Mouse (Mus musculus) MEL (cell line): Measurements from ENCODE around the gene Arglu1. TPM values are rescaled to one million over a fixed set of nuclear protein-coding genes. Genes with fewer than 3 reads are reported as not detected.

Experiments
- DNase-seq: peaks from one replicate; pipeline ENCODE4 v3.0.0; 2011; ENCODE audit warnings: low read depth, low spot score
- H3K27ac ChIP-seq: 2 replicates; pipeline ENCODE4 v1.5.1; 2012; ENCODE audit warnings: low read depth, mild to moderate bottlenecking, control low read depth, low read length, moderate library complexity; ENCODE audit not compliant: control insufficient read depth
- H3K27me3 ChIP-seq, 2 experiments: fragments of 150-350 bp in 1 of 2; sonication (generic) in 1 of 2; 2 replicates each; pipeline ENCODE4 v1.6.1; 2012; ENCODE audit warnings: low read length in 2 of 2, mild to moderate bottlenecking in 2 of 2, improper control_type of control experiment in 1 of 2, moderate library complexity in 1 of 2; ENCODE audit not compliant: insufficient read depth in 2 of 2, control insufficient read depth in 1 of 2
- H3K36me3 ChIP-seq, 2 experiments: 2 replicates each; pipeline ENCODE4 v1.6.1; 2012 to 2014; ENCODE audit warnings: low read length in 2 of 2, improper control_type of control experiment in 1 of 2, inconsistent platforms in 1 of 2, mild to moderate bottlenecking in 1 of 2; ENCODE audit not compliant: insufficient read depth in 2 of 2, control insufficient read depth in 1 of 2
- H3K4me1 ChIP-seq, 2 experiments: fragments of 150-350 bp in 1 of 2; sonication (generic) in 1 of 2; 2 replicates each; pipeline ENCODE4 v1.6.1; 2012; ENCODE audit warnings: low read length in 2 of 2, improper control_type of control experiment in 1 of 2, mild to moderate bottlenecking in 1 of 2; ENCODE audit not compliant: insufficient read depth in 2 of 2, control insufficient read depth in 1 of 2
- H3K4me3 ChIP-seq, 2 experiments: fragments of 150-350 bp in 1 of 2; sonication (generic) in 1 of 2; 2 replicates each; pipeline ENCODE4 v1.5.1; 2012; ENCODE audit warnings: low read depth in 2 of 2, low read length in 2 of 2, mild to moderate bottlenecking in 2 of 2, moderate library complexity in 2 of 2, control low read depth in 1 of 2, improper control_type of control experiment in 1 of 2; ENCODE audit not compliant: control insufficient read depth in 1 of 2, insufficient read depth in 1 of 2
- H3K79me2 ChIP-seq: 2 replicates; pipeline ENCODE4 v1.6.1; 2012; ENCODE audit warnings: mild to moderate bottlenecking, low read length, moderate library complexity; ENCODE audit not compliant: control insufficient read depth, poor library complexity, insufficient read depth
- H3K9ac ChIP-seq: 2 replicates; pipeline ENCODE4 v1.6.1; 2012; ENCODE audit warnings: low read depth, mild to moderate bottlenecking, control low read depth, low read length, moderate library complexity; ENCODE audit not compliant: control insufficient read depth, poor library complexity, severe bottlenecking
- H3K9me3 ChIP-seq: fragments of 150-350 bp; sonication (generic); replicated peaks from 2 replicates; pipeline ENCODE4 v1.6.1; 2012; ENCODE audit warnings: mild to moderate bottlenecking, low read length, improper control_type of control experiment, moderate library complexity; ENCODE audit not compliant: insufficient read depth
- CHD1 ChIP-seq: IDR thresholded peaks from 2 replicates; pipeline ENCODE4 v1.6.1; 2012; ENCODE audit warnings: low read depth, mild to moderate bottlenecking, inconsistent platforms, low read length, improper control_type of control experiment
- CHD2 ChIP-seq: IDR thresholded peaks from 2 replicates; pipeline ENCODE4 v1.6.1; 2011; ENCODE audit warnings: low read length, improper control_type of control experiment
- CTCF ChIP-seq, 3 experiments: IDR thresholded peaks in 2 of 3; conservative IDR thresholded peaks in 1 of 3; 2 replicates each; pipeline ENCODE4 v1.5.1; 2011 to 2012; ENCODE audit warnings: low read length in 3 of 3, low read depth in 2 of 3, mild to moderate bottlenecking in 2 of 3, improper control_type of control experiment in 1 of 3, inconsistent platforms in 1 of 3, mixed read lengths in 1 of 3, moderate library complexity in 1 of 3; ENCODE audit not compliant: control insufficient read depth in 1 of 3, insufficient read depth in 1 of 3, poor library complexity in 1 of 3, severe bottlenecking in 1 of 3
- E2F4 ChIP-seq: IDR thresholded peaks from 2 replicates; pipeline ENCODE4 v1.6.1; 2011; ENCODE audit warnings: low read depth, low read length, improper control_type of control experiment, borderline replicate concordance
- ELF1 ChIP-seq: IDR thresholded peaks from 2 replicates; pipeline ENCODE4 v1.6.1; 2014; ENCODE audit warnings: low read depth, mild to moderate bottlenecking, inconsistent platforms, low read length, improper control_type of control experiment, moderate library complexity
- EP300 ChIP-seq, 2 experiments: IDR thresholded peaks; 2 replicates each; pipeline ENCODE4 v1.6.1; 2011; ENCODE audit warnings: improper control_type of control experiment in 2 of 2, low read length in 2 of 2, low read depth in 1 of 2, mild to moderate bottlenecking in 1 of 2
- ETS1 ChIP-seq: IDR thresholded peaks from 2 replicates; pipeline ENCODE4 v1.6.1; 2012; ENCODE audit warnings: low read depth, mild to moderate bottlenecking, inconsistent platforms, low read length, improper control_type of control experiment, moderate library complexity
- GABPA ChIP-seq: IDR thresholded peaks from 2 replicates; pipeline ENCODE4 v1.6.1; 2012; ENCODE audit warnings: low read depth, mild to moderate bottlenecking, inconsistent platforms, low read length, improper control_type of control experiment, moderate library complexity
- HCFC1 ChIP-seq: IDR thresholded peaks from 2 replicates; pipeline ENCODE4 v1.6.1; 2012; ENCODE audit warnings: low read depth, mild to moderate bottlenecking, inconsistent platforms, low read length, improper control_type of control experiment, moderate library complexity
- JUND ChIP-seq: IDR thresholded peaks from 2 replicates; pipeline ENCODE4 v1.6.1; 2011; ENCODE audit warnings: low read depth, mild to moderate bottlenecking, improper control_type of control experiment, low read length
- KAT2A ChIP-seq: conservative IDR thresholded peaks from 2 replicates; pipeline ENCODE4 v1.6.1; 2012; ENCODE audit warnings: low read depth, low read length, improper control_type of control experiment, inconsistent platforms
- MAFK ChIP-seq: IDR thresholded peaks from 2 replicates; pipeline ENCODE4 v1.6.1; 2011; ENCODE audit warnings: low read depth, mild to moderate bottlenecking, low read length, improper control_type of control experiment, borderline replicate concordance
- MAX ChIP-seq: IDR thresholded peaks from 2 replicates; pipeline ENCODE4 v1.6.1; 2011; ENCODE audit warnings: low read length, improper control_type of control experiment
- MAZ ChIP-seq: IDR thresholded peaks from 2 replicates; pipeline ENCODE4 v1.6.1; 2012; ENCODE audit warnings: low read depth, mild to moderate bottlenecking, inconsistent platforms, low read length, improper control_type of control experiment
- MEF2A ChIP-seq: IDR thresholded peaks from 2 replicates; pipeline ENCODE4 v1.6.1; 2014; ENCODE audit warnings: low read depth, mild to moderate bottlenecking, inconsistent platforms, low read length, improper control_type of control experiment; ENCODE audit not compliant: poor library complexity, insufficient replicate concordance, severe bottlenecking; ENCODE audit errors: extremely low read depth
- MXI1 ChIP-seq: IDR thresholded peaks from 2 replicates; pipeline ENCODE4 v1.6.1; 2011; ENCODE audit warnings: mild to moderate bottlenecking, low read depth, low read length, improper control_type of control experiment
- MYB ChIP-seq: IDR thresholded peaks from 2 replicates; pipeline ENCODE4 v1.6.1; 2011; ENCODE audit warnings: mild to moderate bottlenecking, low read depth, low read length, improper control_type of control experiment
- NELFE ChIP-seq: IDR thresholded peaks from 2 replicates; pipeline ENCODE4 v1.6.1; 2011; ENCODE audit warnings: low read depth, low read length, improper control_type of control experiment
- NRF1 ChIP-seq: IDR thresholded peaks from 2 replicates; pipeline ENCODE4 v1.6.1; 2014; ENCODE audit warnings: low read depth, mild to moderate bottlenecking, inconsistent platforms, low read length, improper control_type of control experiment, moderate library complexity; ENCODE audit not compliant: poor library complexity, insufficient read depth, severe bottlenecking
- POLR2A ChIP-seq, 2 experiments: IDR thresholded peaks; 2 replicates each; pipeline ENCODE4 v1.6.1; 2011 to 2012; ENCODE audit warnings: low read length in 2 of 2, mild to moderate bottlenecking in 2 of 2, control low read depth in 1 of 2, improper control_type of control experiment in 1 of 2, low read depth in 1 of 2, moderate library complexity in 1 of 2; ENCODE audit not compliant: control insufficient read depth in 1 of 2, insufficient read depth in 1 of 2, poor library complexity in 1 of 2
- POLR2AphosphoS2 ChIP-seq: IDR thresholded peaks from 2 replicates; pipeline ENCODE4 v1.6.1; 2011; ENCODE audit warnings: low read length, improper control_type of control experiment
- POLR2AphosphoS5 ChIP-seq: IDR thresholded peaks from 2 replicates; pipeline ENCODE4 v1.6.1; 2012; ENCODE audit warnings: low read depth, borderline replicate concordance, mild to moderate bottlenecking, inconsistent platforms, low read length, moderate library complexity, mixed read lengths
- RAD21 ChIP-seq: IDR thresholded peaks from 2 replicates; pipeline ENCODE4 v1.6.1; 2011; ENCODE audit warnings: mild to moderate bottlenecking, low read depth, low read length, improper control_type of control experiment
- RCOR1 ChIP-seq: IDR thresholded peaks from 2 replicates; pipeline ENCODE4 v1.6.1; 2012; ENCODE audit warnings: low read depth, mild to moderate bottlenecking, inconsistent platforms, low read length, improper control_type of control experiment
- SIN3A ChIP-seq: IDR thresholded peaks from 2 replicates; pipeline ENCODE4 v1.6.1; 2012; ENCODE audit warnings: low read length, improper control_type of control experiment, inconsistent platforms
- SMC3 ChIP-seq: IDR thresholded peaks from 2 replicates; pipeline ENCODE4 v1.6.1; 2011; ENCODE audit warnings: low read depth, low read length, improper control_type of control experiment
- TBP ChIP-seq: IDR thresholded peaks from 2 replicates; pipeline ENCODE4 v1.8.0; 2011; ENCODE audit warnings: low read depth, low read length, improper control_type of control experiment
- TCF12 ChIP-seq: IDR thresholded peaks from 2 replicates; pipeline ENCODE4 v1.6.1; 2014; ENCODE audit warnings: low read depth, mild to moderate bottlenecking, inconsistent platforms, low read length, improper control_type of control experiment, moderate library complexity
- UBTF ChIP-seq: IDR thresholded peaks from 2 replicates; pipeline ENCODE4 v1.6.1; 2012; ENCODE audit warnings: low read depth, mild to moderate bottlenecking, inconsistent platforms, low read length, improper control_type of control experiment, moderate library complexity, borderline replicate concordance; ENCODE audit not compliant: insufficient read depth
- ZC3H11A ChIP-seq: IDR thresholded peaks from 2 replicates; pipeline ENCODE4 v1.6.1; 2012; ENCODE audit warnings: low read depth, mild to moderate bottlenecking, inconsistent platforms, low read length, improper control_type of control experiment
- ZKSCAN1 ChIP-seq: IDR thresholded peaks from 2 replicates; pipeline ENCODE4 v1.6.1; 2012; ENCODE audit warnings: low read depth, mild to moderate bottlenecking, inconsistent platforms, low read length, improper control_type of control experiment, moderate library complexity
- ZMIZ1 ChIP-seq: IDR thresholded peaks from 2 replicates; pipeline ENCODE4 v1.6.1; 2012; ENCODE audit warnings: low read depth, mild to moderate bottlenecking, inconsistent platforms, low read length, improper control_type of control experiment, moderate library complexity
- ZNF384 ChIP-seq: IDR thresholded peaks from 2 replicates; pipeline ENCODE4 v1.6.1; 2012; ENCODE audit warnings: low read depth, mild to moderate bottlenecking, inconsistent platforms, low read length, improper control_type of control experiment
- polyA plus RNA-seq, 2 experiments: library from polyadenylated mRNA; stranded (reverse) in 1 of 2; unstranded in 1 of 2; fragments of >175 nt in 1 of 2; fragments of >200 nt in 1 of 2; gene quantifications; 2 replicates each; pipeline versions ENCODE4 v1.2.1 to v1.2.4; 2012; ENCODE audit warnings: low replicate concordance in 2 of 2, low read depth in 1 of 2; ENCODE audit not compliant: insufficient read length in 2 of 2, insufficient read depth in 1 of 2, missing spikeins in 1 of 2
- total RNA-seq: library from RNA; depleted of rRNA; stranded (reverse); fragments of 300-350 nt; gene quantifications from 2 replicates; pipeline ENCODE4 v1.2.3, GENCODE M21; 2012

Gene Arglu1
- total and polyA plus RNA-seq, 3 experiments = 35.3 to 104 TPM; not detected in 1

- Histone ChIP-seq H3K4me1 (no peaks in the 10 kb centered on the region), H3K36me3 (no peaks in the 10 kb centered on the region), H3K4me3 (no peak overlapping the region), H3K27me3 (no peaks in the 10 kb centered on the region), H3K9me3 (no peaks in the 10 kb centered on the region), H3K27ac (no peak overlapping the region), H3K9ac (no peak overlapping the region), H3K79me2 (no peaks in the 10 kb centered on the region)
- no peak for DNase-seq
- TF ChIP-seq SIN3A (no peak), MYB (no peak), ZNF384 (no peak), ZKSCAN1 (no peak), POLR2A (IDR thresholded peaks at IDR 0.05; ENCODE audit: control insufficient read depth in 1 of 2, insufficient read depth in 1 of 2, low read depth in 1 of 2, low read length in 2 of 2, poor library complexity in 1 of 2) (no peak), RCOR1 (no peak), POLR2AphosphoS2 (no peak), SMC3 (no peak), KAT2A (no peak), GABPA (no peak), MEF2A (no peak), CTCF (IDR thresholded peaks at IDR 0.05 in 2 of 3, conservative IDR thresholded peaks at IDR 0.05 in 1 of 3; ENCODE audit: control insufficient read depth in 1 of 3, insufficient read depth in 1 of 3, low read depth in 2 of 3, low read length in 3 of 3, poor library complexity in 1 of 3, severe bottlenecking in 1 of 3) (no peak), UBTF (no peak), MAFK (no peak), NELFE (no peak), ELF1 (no peak), POLR2AphosphoS5 (no peak), RAD21 (no peak), ZC3H11A (no peak), HCFC1 (no peak)
These were observed 68.9 kb downstream of the Arglu1 start for GRCm38 (mm10) chr8:8621236-8621917.

- Histone ChIP-seq H3K27me3 (no peaks in the 10 kb centered on the region), H3K4me3 (no peak overlapping the region), H3K36me3 (no peaks in the 10 kb centered on the region), H3K9me3 (no peaks in the 10 kb centered on the region), H3K9ac (no peak overlapping the region), H3K27ac (no peak overlapping the region), H3K79me2 (no peaks in the 10 kb centered on the region), H3K4me1 (no peaks in the 10 kb centered on the region)
- DNase-seq = no peak
- TF ChIP-seq ELF1 = no peak
- no peak for TF ChIP-seq E2F4
- TF ChIP-seq RCOR1 = no peak
- TF ChIP-seq ETS1 = no peak
- TF ChIP-seq CHD1 = no peak
- no peak for TF ChIP-seq CHD2
- no peak for TF ChIP-seq TBP
- TF ChIP-seq RAD21 = no peak
- no peak for TF ChIP-seq NRF1
- TF ChIP-seq MAX = no peak
- TF ChIP-seq MAZ = no peak
- no peak for TF ChIP-seq EP300 (IDR thresholded peaks at IDR 0.05; ENCODE audit: low read depth in 1 of 2, low read length in 2 of 2)
- TF ChIP-seq CTCF (IDR thresholded peaks at IDR 0.05 in 2 of 3, conservative IDR thresholded peaks at IDR 0.05 in 1 of 3; ENCODE audit: control insufficient read depth in 1 of 3, insufficient read depth in 1 of 3, low read depth in 2 of 3, low read length in 3 of 3, poor library complexity in 1 of 3, severe bottlenecking in 1 of 3) = no peak
- TF ChIP-seq TCF12 = no peak
- TF ChIP-seq JUND = no peak
- no peak for TF ChIP-seq ZC3H11A
- TF ChIP-seq MXI1 = no peak
- no peak for TF ChIP-seq ZMIZ1
These were observed 69.8 kb downstream of the Arglu1 start for GRCm38 (mm10) chr8:8620536-8620935.
